In the genomic region with DNA sequence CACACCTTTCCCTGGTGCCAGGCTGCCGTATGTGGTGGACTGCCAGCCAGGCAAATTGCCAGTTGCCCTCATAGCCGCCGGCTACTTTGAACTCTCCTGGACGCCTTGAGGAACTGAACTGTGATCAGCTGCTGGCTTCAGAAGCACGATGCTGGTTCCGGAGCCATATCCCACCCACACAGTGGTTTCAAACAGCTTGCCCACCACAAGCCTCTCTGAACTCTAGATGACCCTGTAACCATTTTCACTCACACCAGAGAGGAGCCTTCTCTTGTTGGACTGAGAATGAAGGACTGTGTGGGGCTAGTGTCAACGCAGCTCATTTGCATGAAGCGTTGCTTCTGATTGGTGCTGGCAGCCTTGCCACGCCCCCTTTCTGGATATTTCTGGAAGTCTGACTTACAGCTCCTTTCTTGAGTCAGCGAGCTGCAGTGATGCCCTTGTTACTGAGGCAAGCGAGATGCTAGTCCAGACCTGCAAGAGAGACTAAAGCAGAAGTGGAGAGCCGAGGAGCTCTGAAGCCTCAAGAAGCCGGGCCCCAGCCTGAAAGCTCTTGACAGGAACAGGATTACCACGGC, we compare ENCODE assay signal across 8 mouse cellular contexts. TPM values are rescaled to one million over a fixed set of nuclear protein-coding genes. Genes with fewer than 3 reads are reported as not detected.
DNase-seq lines count a peak whose midpoint lies in the region; ATAC-seq lines count a peak whose summit lies in the region.
"Had no signal": no experiment of that assay in that cellular context is flagged by ENCODE, and none has a peak within 500 bp of the region (broad histone marks: within the 10 kb centered on the region; RNA-seq: fewer than 3 reads in every experiment).

No protein-coding gene starts in this region.

- no peaks in the 10 kb centered on the region for H3K27me3 ChIP-seq in neural tube, embryonic 11.5 days (ENCODE audit: control insufficient read depth, insufficient read depth, low read length)
- no peaks in the 10 kb centered on the region for H3K27me3 ChIP-seq in midbrain, embryonic 11.5 days (ENCODE audit: control insufficient read depth, insufficient read depth, low read length)
- H3K27me3 ChIP-seq: liver, embryonic 13.5 days had no signal

- H3K4me3 ChIP-seq in neural tube, embryonic 11.5 days (ENCODE audit: low read depth, low read length): no peak overlapping the region
- no peak overlapping the region for H3K4me3 ChIP-seq in midbrain, embryonic 11.5 days (ENCODE audit: low read depth, low read length)
- H3K4me3 ChIP-seq: liver, embryonic 13.5 days had no signal

- no peak overlapping the region for H3K27ac ChIP-seq in neural tube, embryonic 11.5 days (ENCODE audit: low read depth, low read length)
- no peak overlapping the region for H3K27ac ChIP-seq in midbrain, embryonic 11.5 days (ENCODE audit: low read depth, low read length)
- H3K27ac ChIP-seq: liver, embryonic 13.5 days had no signal

- H3K9ac ChIP-seq in neural tube, embryonic 11.5 days (ENCODE audit: low read length): no peak overlapping the region
- H3K9ac ChIP-seq in midbrain, embryonic 11.5 days (ENCODE audit: low read length): no peak overlapping the region
- H3K9ac ChIP-seq: liver, embryonic 13.5 days had no signal

- DNase-seq in neural tube, embryonic 11.5 days (ENCODE audit: low spot score): peak; percentile 38
- no peak for DNase-seq in neural tube, embryonic 10.5 days (ENCODE audit: extremely low spot score, low spot score)
- peak; percentile 88 to 89 for DNase-seq in cerebellum, postnatal 10 days
- DNase-seq in heart, adult 8-10 months (ENCODE audit: low spot score): peak; percentile 62
- peak; percentile 59 to 68 for DNase-seq in kidney, postnatal 4 days
- no peak for DNase-seq in midbrain, embryonic 11.5 days (ENCODE audit: low spot score, missing footprints)
- DNase-seq in liver: no peak
- DNase-seq: liver, embryonic 13.5 days had no signal

- no peak overlapping the region for H3K4me2 ChIP-seq in neural tube, embryonic 11.5 days (ENCODE audit: low read depth)
- H3K4me2 ChIP-seq in midbrain, embryonic 11.5 days: no peak overlapping the region
- H3K4me2 ChIP-seq: liver, embryonic 13.5 days had no signal

- no peaks in the 10 kb centered on the region for H3K36me3 ChIP-seq in neural tube, embryonic 11.5 days (ENCODE audit: control insufficient read depth, insufficient read depth, low read length)
- no peaks in the 10 kb centered on the region for H3K36me3 ChIP-seq in midbrain, embryonic 11.5 days (ENCODE audit: control insufficient read depth, insufficient read depth, low read length)
- H3K36me3 ChIP-seq: liver, embryonic 13.5 days had no signal

- H3K9me3 ChIP-seq in neural tube, embryonic 11.5 days (ENCODE audit: control insufficient read depth, low read length): no peaks in the 10 kb centered on the region
- no peaks in the 10 kb centered on the region for H3K9me3 ChIP-seq in midbrain, embryonic 11.5 days (ENCODE audit: control insufficient read depth, low read length)
- H3K9me3 ChIP-seq: liver, embryonic 13.5 days had no signal

- peaks cover 3% of the 10 kb centered on the region; the same call in 1 of the 2 replicates for H3K4me1 ChIP-seq in neural tube, embryonic 11.5 days (ENCODE audit: control insufficient read depth, insufficient read depth, low read length)
- 0 out of 2 replicates have a peak, but pooled peaks cover 3% of the 10 kb centered on the region for H3K4me1 ChIP-seq in midbrain, embryonic 11.5 days (ENCODE audit: control insufficient read depth, insufficient read depth, low read length)

- 67% methylated on average over 14 of the region's 14 CpGs for WGBS in neural tube, embryonic 11.5 days
- 77% methylated on average over 14 of the region's 14 CpGs for WGBS in midbrain, embryonic 11.5 days

- ATAC-seq in neural tube, embryonic 11.5 days (ENCODE audit: insufficient read depth, low FRiP score, low TSS enrichment): peak; percentile 38; the same call in 1 of the 2 replicates
- ATAC-seq in midbrain, embryonic 11.5 days (ENCODE audit: low FRiP score): no peak

RNA-seq across cellular contexts. Expression of gene Aldh1l1, which starts 9.2 kb away (rescaled TPM):
- 0.97 and 2.7 TPM in 2 replicates for polyA plus RNA-seq in neural tube, embryonic 11.5 days (2014; fragmentation: Nextera tagmentation; extraction: Ambion mirVana)
- 1 to 10 TPM; 1.8 to 5.1 (median 3.7) TPM for total RNA-seq in heart, adult 8-10 months (2022)
- 3.7 and 4.1 TPM in 2 replicates for polyA plus RNA-seq in midbrain, embryonic 11.5 days (2014; fragmentation: Nextera tagmentation; extraction: Ambion mirVana)

RNA-seq across cellular contexts. Expression of gene Klf15, which starts 14.7 kb away (rescaled TPM):
- 3.1 and 3.2 TPM in 2 replicates for polyA plus RNA-seq in neural tube, embryonic 11.5 days (2014; fragmentation: Nextera tagmentation; extraction: Ambion mirVana)
- total RNA-seq in heart, adult 8-10 months (2022): 10 to 100 TPM; 55.7 to 79.2 (median 65.3) TPM
- polyA plus RNA-seq in midbrain, embryonic 11.5 days (2014; fragmentation: Nextera tagmentation; extraction: Ambion mirVana): 3.5 and 4.2 TPM in 2 replicates

RNA-seq across cellular contexts. Expression of gene Cfap100, which starts 48.4 kb away (rescaled TPM):
- polyA plus RNA-seq in neural tube, embryonic 11.5 days (2014; fragmentation: Nextera tagmentation; extraction: Ambion mirVana): 0.96 and 1.2 TPM in 2 replicates
- under 1 TPM in 2 of 4 experiments, not detected in 2; 0.22 to 0.90 TPM for total RNA-seq in heart, adult 8-10 months (2022)
- 1.8 and 2.8 TPM in 2 replicates for polyA plus RNA-seq in midbrain, embryonic 11.5 days (2014; fragmentation: Nextera tagmentation; extraction: Ambion mirVana)
- polyA plus RNA-seq: liver, embryonic 13.5 days had no signal

Comparison
In these comparisons a context has a peak if more than half of its experiments do, and no peak if none do; other contexts are left out.
1. DNase-seq: peak in neural tube, embryonic 11.5 days (single experiment), cerebellum, postnatal 10 days (2 of 2), heart, adult 8-10 months (single experiment) and kidney, postnatal 4 days (2 of 2); none in neural tube, embryonic 10.5 days (single experiment), midbrain, embryonic 11.5 days (single experiment) and liver (single experiment).